Mouse (Mus musculus) lung, postnatal 36 days (tissue): ENCODE data around the gene G430095P16Rik.

Source experiments
- DNase-seq: peaks from one replicate; pipeline ENCODE4 v3.0.0; 2022; ENCODE audit warnings: mixed read lengths

G430095P16Rik gene

GRCm38 (mm10) chr8:84703466-84704249 is 19.1 kb upstream of the G430095P16Rik start:
- peak; percentile 32 for DNase-seq

DNA sequence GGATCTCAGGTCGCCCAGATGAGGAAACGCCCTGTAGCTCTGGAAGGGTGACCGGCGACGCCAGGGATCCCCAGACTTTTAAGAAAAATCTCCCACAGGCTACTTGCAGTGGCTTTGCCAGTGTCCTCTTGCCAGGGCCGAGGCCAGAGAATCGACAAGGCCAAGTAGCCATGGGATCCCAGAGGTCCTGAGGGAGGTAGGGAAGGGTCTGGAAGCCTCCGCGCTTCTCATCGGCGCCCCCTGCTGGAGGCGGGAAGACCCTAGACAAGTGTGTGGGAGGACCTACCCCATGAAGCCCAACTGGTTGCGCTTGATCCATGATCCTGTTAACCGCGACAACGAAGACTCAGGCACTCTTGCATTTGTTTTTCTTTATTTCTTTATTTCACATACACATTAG is 18.5 kb upstream of the G430095P16Rik start:
- DNase-seq = peak; percentile 90

GRCm38 (mm10) chr8:84704867-84705831 is 17.7 kb upstream of the G430095P16Rik start:
- peak; percentile 62 for DNase-seq

DNA sequence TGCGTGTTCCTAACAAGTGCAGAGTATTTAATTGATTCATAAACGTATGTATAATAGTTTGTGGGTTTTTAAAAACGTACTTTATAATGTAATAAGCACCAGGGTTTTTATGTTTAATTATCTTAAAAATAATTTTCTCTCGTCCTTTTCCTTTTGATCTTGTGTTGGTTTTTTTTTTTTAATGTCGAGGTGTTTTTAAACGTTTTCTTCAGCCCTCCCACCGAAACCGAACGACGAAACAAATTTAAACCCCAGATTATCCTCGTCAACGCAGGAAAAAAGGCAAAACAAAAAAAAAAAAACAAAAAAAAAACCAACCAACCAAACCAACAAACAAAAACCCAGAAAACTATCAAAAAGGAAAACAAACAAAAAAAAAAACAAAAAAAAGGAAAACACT is 16.8 kb upstream of the G430095P16Rik start:
- DNase-seq = no peak

DNA sequence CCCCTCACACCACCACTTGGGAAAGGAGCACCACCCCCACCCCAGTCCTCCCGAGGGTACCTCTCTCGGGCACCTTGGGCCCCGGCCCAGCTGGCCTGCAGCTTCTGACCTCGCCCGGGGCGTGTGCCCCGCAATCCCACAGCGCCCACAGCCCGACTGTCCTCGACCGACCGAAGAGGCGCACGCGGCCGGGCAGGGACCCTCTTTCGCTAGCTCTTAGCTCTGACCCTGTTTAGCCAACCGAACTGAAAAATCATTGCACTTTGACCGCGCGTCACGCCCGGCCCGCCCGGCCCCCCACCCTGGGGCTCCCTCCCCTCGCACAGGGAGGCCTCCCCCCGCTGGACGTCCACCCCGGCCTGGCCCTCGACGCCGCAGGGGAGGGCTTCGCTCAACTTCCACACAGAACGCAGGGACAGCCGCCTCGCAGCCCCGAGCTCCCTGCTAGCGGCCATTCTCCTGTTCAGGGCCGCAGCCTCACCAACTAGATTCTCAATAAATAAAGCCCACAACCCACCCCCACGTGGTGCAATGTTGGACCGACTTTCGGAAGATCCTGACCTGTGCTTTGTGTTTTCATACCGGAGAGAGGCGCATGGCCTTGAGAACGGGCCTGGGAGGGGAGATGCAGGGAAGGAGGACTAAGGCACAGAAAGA is 16.1 kb upstream of the G430095P16Rik start:
- DNase-seq = peak; percentile 64

DNA sequence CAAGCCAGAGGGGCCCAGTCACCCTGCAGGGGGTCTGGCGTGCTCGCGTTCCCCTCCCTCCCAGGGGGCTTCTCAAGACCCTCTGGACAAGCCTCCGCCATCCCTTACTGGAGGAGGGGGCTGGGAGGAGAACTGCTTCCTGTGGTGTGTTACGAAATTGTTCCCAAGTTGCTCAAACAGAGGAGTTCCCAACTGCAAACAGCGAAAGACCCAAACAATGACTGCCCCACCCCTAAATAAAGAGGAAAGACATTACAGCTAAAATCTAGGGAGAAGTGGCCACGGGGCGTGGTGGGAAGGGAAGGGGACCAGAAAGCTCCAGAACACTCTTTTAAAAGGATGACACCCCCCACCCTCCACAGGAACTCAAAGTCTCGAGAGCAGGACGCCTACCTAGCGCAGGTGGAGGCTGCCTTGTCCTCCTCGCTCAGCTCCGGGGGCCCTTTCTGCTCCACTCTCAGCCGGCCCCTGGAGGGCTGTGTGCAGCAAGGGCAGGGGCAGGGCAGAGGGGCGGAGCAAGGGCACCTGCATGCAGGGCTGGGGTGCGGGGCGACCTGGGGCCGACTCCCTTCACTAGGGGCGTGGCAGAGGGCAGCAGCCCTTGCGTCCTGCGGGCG is 15.4 kb upstream of the G430095P16Rik start:
- peak; percentile 88 for DNase-seq

GRCm38 (mm10) chr8:84708071-84708541 is 14.7 kb upstream of the G430095P16Rik start:
- DNase-seq = peak; percentile 72

- DNase-seq = peak; percentile 93
Observed at GRCm38 (mm10) chr8:84708774-84709475, 13.9 kb upstream of the G430095P16Rik start.

DNA sequence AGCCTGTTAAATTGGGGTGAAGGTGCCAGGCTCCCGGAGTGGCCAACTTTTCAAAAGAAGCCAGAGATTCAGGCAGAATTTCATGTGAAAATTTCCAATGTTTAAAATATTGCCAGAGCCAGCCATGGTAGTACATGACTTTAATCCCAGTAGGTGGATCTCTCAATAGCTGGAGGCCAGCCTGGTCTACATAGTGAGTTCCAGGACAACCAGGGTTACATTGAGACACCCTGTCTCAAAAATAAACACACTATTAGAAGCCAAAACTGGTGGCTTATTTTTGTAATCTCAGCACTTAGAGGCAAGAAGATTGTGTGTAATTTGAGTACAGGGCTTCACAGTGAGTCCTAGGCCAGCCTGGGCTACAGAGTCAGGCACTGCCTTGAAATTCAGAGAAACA is 12.9 kb upstream of the G430095P16Rik start:
- no peak for DNase-seq

- DNase-seq = peak; percentile 61
Observed at GRCm38 (mm10) chr8:84711312-84711711, 11.5 kb upstream of the G430095P16Rik start.

DNA sequence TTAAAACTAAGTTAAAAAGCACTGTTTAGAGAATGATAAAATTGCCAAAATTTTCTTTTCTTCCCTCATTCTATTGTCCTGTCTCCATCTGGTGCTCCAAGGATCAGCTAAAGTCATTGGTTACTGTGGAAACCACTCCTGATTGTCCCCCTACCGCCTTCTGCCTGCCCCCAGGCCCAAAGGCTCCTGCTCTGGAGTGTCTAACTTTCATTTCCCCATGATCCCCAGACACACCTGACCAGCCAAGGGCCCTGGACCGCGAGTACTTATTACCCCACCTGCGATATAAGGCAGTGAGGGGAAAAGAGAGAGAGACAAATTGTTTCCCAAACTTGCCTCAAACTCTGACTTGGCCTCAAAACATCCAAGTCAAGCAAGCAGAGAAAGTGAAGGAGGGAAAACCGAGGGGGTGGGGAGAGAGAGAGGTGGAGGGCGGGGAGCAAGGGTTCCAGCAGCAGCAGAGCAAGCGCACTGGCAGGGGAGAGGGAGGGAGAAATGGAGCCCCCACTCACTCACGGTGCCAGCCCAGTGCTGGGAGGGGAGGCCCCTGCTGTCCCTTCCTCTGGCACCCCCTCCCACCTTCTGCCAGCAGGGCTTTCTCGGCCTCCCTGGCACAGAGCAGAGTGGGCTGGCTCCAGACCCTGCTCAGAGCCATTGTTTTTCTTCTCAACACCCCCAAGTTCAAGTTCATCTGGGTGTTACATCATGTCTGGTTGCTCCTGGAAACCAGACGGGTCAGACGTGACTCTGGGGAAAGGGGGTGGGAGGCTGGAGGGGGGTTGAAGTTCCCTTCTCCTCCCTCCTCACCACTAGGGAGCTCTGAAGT is 10.7 kb upstream of the G430095P16Rik start:
- peak; percentile 75 for DNase-seq

DNA sequence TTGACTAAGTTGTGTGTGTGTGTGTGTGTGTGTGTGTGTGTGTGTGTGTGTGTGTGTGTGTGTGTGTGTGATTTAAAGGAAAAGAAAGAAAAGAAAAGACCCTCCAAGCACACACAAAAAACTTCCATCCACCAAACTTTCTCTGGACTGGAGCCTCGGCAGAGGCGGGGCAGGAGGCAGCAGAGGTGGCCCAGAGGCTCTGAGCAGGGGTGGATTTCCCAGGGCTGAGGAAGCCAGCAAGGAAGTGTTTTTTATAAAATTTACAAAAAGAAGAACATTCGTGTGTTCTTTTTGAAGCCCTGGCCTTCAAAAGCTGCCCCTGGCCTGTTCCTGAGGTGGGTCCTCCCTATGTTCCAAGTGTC is 10.1 kb upstream of the G430095P16Rik start:
- DNase-seq = peak; percentile 50

- DNase-seq = no peak
Observed at GRCm38 (mm10) chr8:84713381-84713780, 9.4 kb upstream of the G430095P16Rik start.

- no peak for DNase-seq
Observed at GRCm38 (mm10) chr8:84714161-84714560, 8.6 kb upstream of the G430095P16Rik start.

DNA sequence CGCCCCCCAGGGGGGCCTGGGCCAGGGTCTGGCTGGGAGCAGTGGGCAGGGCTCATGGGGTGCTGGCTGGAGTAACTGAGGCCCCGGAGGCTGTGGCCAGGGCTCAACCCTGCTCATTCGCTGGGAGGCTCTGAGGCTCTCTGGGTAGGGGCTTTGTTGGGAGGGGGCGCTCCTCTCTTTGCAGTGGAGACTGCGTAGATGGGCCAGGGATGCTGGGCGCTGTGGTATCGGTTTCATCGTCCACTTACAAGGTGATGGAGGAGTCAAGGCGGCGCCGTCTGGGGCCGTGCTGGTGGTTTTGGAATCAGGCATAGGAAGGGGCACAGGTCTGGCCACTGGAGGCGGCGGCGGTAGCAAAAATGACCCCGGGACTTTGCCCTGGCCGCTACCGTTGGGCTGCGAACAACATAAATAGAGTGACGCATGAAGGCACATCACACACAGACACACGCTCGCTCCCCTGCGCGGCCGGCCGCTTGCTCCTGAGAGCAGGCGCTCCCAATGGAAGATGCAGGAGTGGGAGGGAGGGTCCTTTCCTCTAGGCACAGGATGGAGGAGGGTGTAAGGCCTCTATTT is 6.8 kb upstream of the G430095P16Rik start:
- no peak for DNase-seq

DNA sequence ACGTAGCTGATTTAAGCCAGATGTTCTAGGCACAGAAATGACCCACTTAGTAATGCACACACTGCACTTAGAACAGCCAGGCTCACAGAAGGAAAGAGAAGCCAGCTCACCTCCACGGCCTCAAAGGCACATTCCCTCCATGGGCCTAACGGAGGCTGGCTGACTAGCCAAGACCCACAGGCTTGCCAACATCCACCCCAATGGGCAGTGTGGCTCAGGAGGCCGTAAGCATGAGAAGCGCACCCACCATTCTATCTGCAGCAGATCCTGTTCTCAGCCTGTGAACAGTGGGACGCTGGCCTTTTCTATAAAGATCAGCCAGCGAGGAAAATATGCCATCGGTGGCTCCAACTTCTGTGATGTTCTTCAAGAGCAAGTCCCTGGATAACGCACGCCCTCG is 6.0 kb upstream of the G430095P16Rik start:
- DNase-seq = no peak

- no peak for DNase-seq
Observed at GRCm38 (mm10) chr8:84718476-84718875, 4.3 kb upstream of the G430095P16Rik start.

DNA sequence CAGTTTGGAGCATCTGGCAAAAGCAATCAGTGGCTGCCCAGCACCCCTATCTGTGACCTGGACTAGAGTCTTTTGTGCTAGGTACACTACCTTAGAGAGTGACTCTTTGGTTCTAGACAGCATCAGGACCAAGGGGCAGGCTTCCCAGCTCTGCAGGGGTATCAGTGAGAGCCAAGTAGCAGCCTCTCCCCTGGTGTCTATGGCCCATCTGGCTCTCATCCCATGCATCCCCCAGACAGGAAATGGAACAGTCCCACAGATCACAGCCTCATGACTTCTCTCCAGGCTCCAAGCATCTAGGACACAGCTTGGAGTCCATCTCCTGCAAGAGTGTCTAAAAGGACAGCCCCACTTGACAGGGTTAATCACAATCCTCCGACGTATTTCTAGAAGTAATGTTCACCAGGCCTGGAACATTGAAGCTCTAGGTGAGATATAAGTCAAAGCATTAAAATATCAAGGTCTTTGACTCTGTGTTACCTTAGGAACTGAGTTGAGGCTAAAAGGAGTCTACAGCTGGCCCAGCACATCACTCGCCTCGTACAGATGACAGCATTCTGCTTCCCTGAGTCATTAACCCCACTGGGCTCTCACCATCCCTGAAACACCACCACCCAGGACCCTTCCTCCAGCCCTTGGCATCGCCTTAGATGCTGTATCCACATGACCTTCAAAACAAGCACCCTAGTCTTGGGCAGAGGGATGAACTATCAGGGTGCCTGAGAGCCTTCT is 3.7 kb upstream of the G430095P16Rik start:
- DNase-seq = no peak

GRCm38 (mm10) chr8:84722530-84722849 is 317 bp upstream of the G430095P16Rik start:
- no peak for DNase-seq

DNA sequence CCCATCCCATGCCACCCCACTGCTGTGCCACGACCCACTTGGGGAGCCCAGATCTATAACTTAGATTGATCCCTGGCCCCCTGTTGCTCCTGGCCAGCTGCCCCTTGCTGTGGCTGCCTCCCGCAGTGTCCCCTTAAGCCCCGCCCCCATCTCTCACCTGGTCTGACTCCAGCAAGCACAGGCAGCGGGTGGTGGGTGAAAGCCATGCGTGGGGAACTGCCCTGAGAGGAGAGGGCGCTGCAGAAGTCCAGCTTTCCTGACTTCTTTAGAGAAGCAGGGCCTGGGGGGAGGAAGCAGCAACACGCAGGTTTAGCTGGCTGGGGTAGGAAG is 729 bp downstream of the G430095P16Rik start:
- no peak for DNase-seq
